Mouse (Mus musculus): ENCODE measurements at regions not wholly inside any gene's neighbourhood (a gene's known extent, or its start where the extent isn't known, plus 50 kb on each side); places are given as distances from the start of the nearest gene placed in this dataset.

- DNase-seq (ENCODE audit: low spot score in 2 of 2) = no peak
These were observed 103.3 kb upstream of the Tsc22d2 start for GRCm38 (mm10) chr3:58311104-58311685.

GRCm38 (mm10) chr3:58312623-58313022 is 101.9 kb upstream of the Tsc22d2 start:
- DNase-seq (ENCODE audit: low spot score in 2 of 2) = no peak

- DNase-seq (ENCODE audit: low spot score in 2 of 2) = no peak
These were observed 99.3 kb upstream of the Tsc22d2 start for GRCm38 (mm10) chr3:58315236-58315635.

- DNase-seq (ENCODE audit: low spot score in 2 of 2) = no peak
These were observed 97.3 kb upstream of the Tsc22d2 start for GRCm38 (mm10) chr3:58317240-58317639.

- DNase-seq (ENCODE audit: low spot score in 2 of 2) = no peak
These were observed 95.8 kb upstream of the Tsc22d2 start for GRCm38 (mm10) chr3:58318756-58319155.

- no peak for DNase-seq (ENCODE audit: low spot score in 2 of 2)
These were observed 95.1 kb upstream of the Tsc22d2 start for GRCm38 (mm10) chr3:58319463-58319862.

- no peak for DNase-seq (ENCODE audit: low spot score in 2 of 2)
These were observed 93.7 kb upstream of the Tsc22d2 start for GRCm38 (mm10) chr3:58320812-58321211.

GRCm38 (mm10) chr3:58322322-58322721 is 92.2 kb upstream of the Tsc22d2 start:
- no peak for DNase-seq (ENCODE audit: low spot score in 2 of 2)

GRCm38 (mm10) chr3:58327721-58328120 is 86.8 kb upstream of the Tsc22d2 start:
- no peak for DNase-seq (ENCODE audit: low spot score in 2 of 2)

- peak in 1 of 2 experiments; percentile 12 for DNase-seq (ENCODE audit: low spot score in 2 of 2)
These were observed 84.3 kb upstream of the Tsc22d2 start for GRCm38 (mm10) chr3:58330186-58330585.

GRCm38 (mm10) chr3:58333997-58334396 is 80.5 kb upstream of the Tsc22d2 start:
- no peak for DNase-seq (ENCODE audit: low spot score in 2 of 2)

GRCm38 (mm10) chr3:58335277-58335676 is 79.2 kb upstream of the Tsc22d2 start:
- DNase-seq (ENCODE audit: low spot score in 2 of 2) = no peak

GRCm38 (mm10) chr3:58336135-58336534 is 78.4 kb upstream of the Tsc22d2 start:
- DNase-seq (ENCODE audit: low spot score in 2 of 2) = no peak

- no peak for DNase-seq (ENCODE audit: low spot score in 2 of 2)
These were observed 77.9 kb upstream of the Tsc22d2 start for GRCm38 (mm10) chr3:58336590-58336989.

- no peak for DNase-seq (ENCODE audit: low spot score in 2 of 2)
These were observed 75.5 kb upstream of the Tsc22d2 start for GRCm38 (mm10) chr3:58338976-58339375.

GRCm38 (mm10) chr3:58342096-58342495 is 72.4 kb upstream of the Tsc22d2 start:
- DNase-seq (ENCODE audit: low spot score in 2 of 2) = no peak

- no peak for DNase-seq (ENCODE audit: low spot score in 2 of 2)
These were observed 52.0 kb upstream of the Tsc22d2 start for GRCm38 (mm10) chr3:58362563-58362962.

- no peak for DNase-seq (ENCODE audit: low spot score in 2 of 2)
These were observed 50.0 kb upstream of the Tsc22d2 start for GRCm38 (mm10) chr3:58364526-58364925.
